Mouse (Mus musculus): ENCODE data around the gene Cd68.
"Not testable (repeated sequence)": the region's sequence is repeated elsewhere in the genome, so short reads cannot be mapped to it uniquely, and the experiment has no call there.

Cd68 gene

GRCm38 (mm10) chr11:69629802-69630201 is 36.2 kb downstream of the Cd68 start:
- no peak for DNase-seq (ENCODE audit: low spot score in 2 of 2)

- peak in 1 of 2 experiments; percentile 61 for DNase-seq (ENCODE audit: low spot score in 2 of 2)
Observed at GRCm38 (mm10) chr11:69628286-69628685, 37.7 kb downstream of the Cd68 start.

GRCm38 (mm10) chr11:69624339-69624738 is 41.6 kb downstream of the Cd68 start:
- DNase-seq (ENCODE audit: low spot score in 2 of 2), result not testable (repeated sequence)

- DNase-seq (ENCODE audit: low spot score in 2 of 2), result no peak
Observed at GRCm38 (mm10) chr11:69623006-69623405, 42.9 kb downstream of the Cd68 start.

GRCm38 (mm10) chr11:69622406-69622805 is 43.5 kb downstream of the Cd68 start:
- no peak for DNase-seq (ENCODE audit: low spot score in 2 of 2)

GRCm38 (mm10) chr11:69621571-69622268 is 44.2 kb downstream of the Cd68 start, which contains the start of gene Sat2:
Gene Sat2, plus strand, starts transcription at chr11:69622024.
- peak in 1 of 2 experiments; percentile 56 for DNase-seq (ENCODE audit: low spot score in 2 of 2)

GRCm38 (mm10) chr11:69620394-69621081 is 45.4 kb downstream of the Cd68 start:
- no peak for DNase-seq (ENCODE audit: low spot score in 2 of 2)

- no peak for DNase-seq (ENCODE audit: low spot score in 2 of 2)
Observed at GRCm38 (mm10) chr11:69617805-69618204, 48.1 kb downstream of the Cd68 start, which contains the start of gene Shbg. Gene Shbg, minus strand, starts transcription at chr11:69617905.

GRCm38 (mm10) chr11:69616781-69617180 is 49.2 kb downstream of the Cd68 start:
- no peak for DNase-seq (ENCODE audit: low spot score in 2 of 2)

GRCm38 (mm10) chr11:69614257-69614588 is 51.7 kb downstream of the Cd68 start:
- DNase-seq (ENCODE audit: low spot score in 2 of 2), result not testable (repeated sequence)

All from urinary bladder, adult 18-20 months (tissue).